Mouse (Mus musculus): ENCODE measurements at regions not wholly inside any gene's neighbourhood (a gene's known extent, or its start where the extent isn't known, plus 50 kb on each side); places are given as distances from the start of the nearest gene placed in this dataset.

GRCm38 (mm10) chr1:114835926-114836325 is 848.6 kb upstream of the Cntnap5a start:
- no peak for ATAC-seq
- no peaks in the 10 kb centered on the region for H3K36me3 ChIP-seq (ENCODE audit: poor library complexity, severe bottlenecking)
- no peak overlapping the region for H3K27ac ChIP-seq
- no peaks in the 10 kb centered on the region for H3K9me3 ChIP-seq (replicated peaks)
- H3K4me1 ChIP-seq, result no peaks in the 10 kb centered on the region
- H3K9ac ChIP-seq, result no peak overlapping the region
- H3K4me3 ChIP-seq, result no peak overlapping the region
- H3K4me2 ChIP-seq, result no peak overlapping the region
- no peaks in the 10 kb centered on the region for H3K27me3 ChIP-seq

DNA sequence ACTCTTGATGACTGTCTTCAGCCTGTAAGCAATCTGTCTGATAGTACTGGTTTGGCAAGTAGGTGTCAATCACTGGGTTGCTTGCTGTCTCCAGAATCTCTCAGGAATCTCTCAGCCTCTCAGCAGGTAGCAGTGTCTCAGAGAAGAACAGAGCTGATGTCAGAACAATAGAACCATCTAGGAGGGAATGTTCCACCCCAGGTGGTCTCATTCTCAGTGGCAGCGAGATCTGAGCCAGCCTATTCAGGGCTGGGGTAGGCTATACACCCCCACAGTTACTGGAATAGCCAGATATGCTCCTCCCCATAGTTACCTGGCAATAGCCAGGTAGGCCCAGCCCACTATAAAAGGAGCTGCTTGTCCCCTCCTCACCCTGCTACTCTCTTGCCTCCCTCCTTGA is 834.9 kb upstream of the Cntnap5a start:
- H3K9ac ChIP-seq, result no peak overlapping the region
- H3K4me2 ChIP-seq, result no peak overlapping the region
- ATAC-seq, result no peak
- no peak overlapping the region for H3K27ac ChIP-seq
- WGBS, result 10% methylated on average over 1 of the region's 1 CpGs
- H3K4me1 ChIP-seq, result no peaks in the 10 kb centered on the region
- no peaks in the 10 kb centered on the region for H3K36me3 ChIP-seq (ENCODE audit: poor library complexity, severe bottlenecking)
- no peak overlapping the region for H3K4me3 ChIP-seq
- no peaks in the 10 kb centered on the region for H3K9me3 ChIP-seq (replicated peaks)
- no peaks in the 10 kb centered on the region for H3K27me3 ChIP-seq

DNA sequence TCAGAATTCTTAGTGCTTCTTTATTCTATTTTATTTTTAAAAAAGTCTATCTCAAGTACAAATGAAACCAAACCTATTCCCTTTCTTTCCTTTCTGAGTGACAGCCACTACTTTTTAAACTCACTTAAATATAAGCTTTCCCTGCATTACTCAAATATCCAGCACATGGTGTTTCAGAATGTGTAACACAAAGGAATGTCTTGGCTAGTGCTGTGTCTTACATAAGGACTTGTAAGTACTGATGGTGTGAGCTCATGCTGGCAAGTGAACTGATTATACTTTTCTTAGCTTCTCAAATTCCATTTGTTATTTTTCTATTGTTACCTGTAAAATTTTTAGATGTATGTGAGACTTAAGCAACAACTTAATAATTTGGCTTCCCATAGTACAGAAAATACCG is 823.6 kb upstream of the Cntnap5a start:
- WGBS, result 92% methylated on average over 1 of the region's 1 CpGs
- Histone ChIP-seq H3K9me3 (replicated peaks) (no peaks in the 10 kb centered on the region), H3K9ac (no peak overlapping the region), H3K27ac (no peak overlapping the region), H3K27me3 (no peaks in the 10 kb centered on the region), H3K4me3 (no peak overlapping the region), H3K36me3 (ENCODE audit: poor library complexity, severe bottlenecking) (no peaks in the 10 kb centered on the region), H3K4me1 (no peaks in the 10 kb centered on the region), H3K4me2 (no peak overlapping the region)
- ATAC-seq, result no peak

DNA sequence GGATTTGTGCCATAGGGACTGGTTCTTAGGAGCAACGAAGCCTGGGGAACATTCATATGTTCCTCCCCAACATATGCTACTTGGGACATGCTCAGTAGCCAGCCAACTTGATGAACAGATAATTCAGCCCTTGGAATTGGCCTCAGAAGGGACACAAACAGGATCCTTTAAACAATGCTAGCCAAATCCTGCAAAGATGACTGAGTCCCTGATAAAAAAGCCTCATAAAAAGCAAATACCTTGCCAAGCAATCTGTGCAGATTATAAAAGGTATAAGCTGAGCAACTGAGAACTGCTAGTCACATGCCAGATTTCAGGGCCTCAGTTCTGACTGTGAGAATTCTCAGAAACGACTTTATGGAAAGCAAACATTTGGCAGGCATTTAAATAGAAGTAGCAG is 821.6 kb upstream of the Cntnap5a start:
- Histone ChIP-seq H3K9me3 (replicated peaks) (no peaks in the 10 kb centered on the region), H3K27me3 (no peaks in the 10 kb centered on the region), H3K4me2 (no peak overlapping the region), H3K9ac (no peak overlapping the region), H3K4me3 (no peak overlapping the region), H3K4me1 (no peaks in the 10 kb centered on the region), H3K27ac (no peak overlapping the region), H3K36me3 (ENCODE audit: poor library complexity, severe bottlenecking) (no peaks in the 10 kb centered on the region)
- 57% methylated on average over 2 of the region's 2 CpGs for WGBS
- peak; percentile 84; the same call in 1 of the 2 replicates for ATAC-seq

DNA sequence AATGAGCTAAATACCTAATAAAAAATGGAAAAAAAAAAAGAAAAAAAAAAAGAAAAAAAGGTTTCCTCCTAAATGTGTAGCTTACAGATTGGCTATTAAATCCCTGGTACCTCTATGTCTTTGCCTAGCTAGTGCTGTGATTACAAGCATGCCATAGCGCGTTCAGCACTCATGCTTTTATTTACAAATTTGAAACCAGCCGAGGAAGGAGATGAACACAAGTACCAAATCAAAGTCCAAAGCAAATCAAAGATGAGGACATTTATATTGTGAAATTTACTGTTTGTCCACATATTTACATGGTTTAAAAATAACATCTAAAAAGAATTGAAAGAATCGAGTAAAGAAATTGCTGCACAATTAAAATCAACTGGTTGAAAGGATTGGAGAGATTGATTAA is 808.8 kb upstream of the Cntnap5a start:
- Histone ChIP-seq H3K4me2 (no peak overlapping the region), H3K36me3 (ENCODE audit: poor library complexity, severe bottlenecking) (no peaks in the 10 kb centered on the region), H3K27ac (no peak overlapping the region), H3K9me3 (replicated peaks) (no peaks in the 10 kb centered on the region), H3K27me3 (no peaks in the 10 kb centered on the region), H3K9ac (no peak overlapping the region), H3K4me1 (no peaks in the 10 kb centered on the region), H3K4me3 (no peak overlapping the region)
- no peak for ATAC-seq
- 91% methylated on average over 4 of the region's 4 CpGs for WGBS

All from forebrain, embryonic 13.5 days (tissue).